Mouse (Mus musculus): ENCODE measurements at regions not wholly inside any gene's neighbourhood (a gene's known extent, or its start where the extent isn't known, plus 50 kb on each side); places are given as distances from the start of the nearest gene placed in this dataset.
A peak's percentile ranks its signal among the peaks of the same experiment; 100 is the strongest.

DNA sequence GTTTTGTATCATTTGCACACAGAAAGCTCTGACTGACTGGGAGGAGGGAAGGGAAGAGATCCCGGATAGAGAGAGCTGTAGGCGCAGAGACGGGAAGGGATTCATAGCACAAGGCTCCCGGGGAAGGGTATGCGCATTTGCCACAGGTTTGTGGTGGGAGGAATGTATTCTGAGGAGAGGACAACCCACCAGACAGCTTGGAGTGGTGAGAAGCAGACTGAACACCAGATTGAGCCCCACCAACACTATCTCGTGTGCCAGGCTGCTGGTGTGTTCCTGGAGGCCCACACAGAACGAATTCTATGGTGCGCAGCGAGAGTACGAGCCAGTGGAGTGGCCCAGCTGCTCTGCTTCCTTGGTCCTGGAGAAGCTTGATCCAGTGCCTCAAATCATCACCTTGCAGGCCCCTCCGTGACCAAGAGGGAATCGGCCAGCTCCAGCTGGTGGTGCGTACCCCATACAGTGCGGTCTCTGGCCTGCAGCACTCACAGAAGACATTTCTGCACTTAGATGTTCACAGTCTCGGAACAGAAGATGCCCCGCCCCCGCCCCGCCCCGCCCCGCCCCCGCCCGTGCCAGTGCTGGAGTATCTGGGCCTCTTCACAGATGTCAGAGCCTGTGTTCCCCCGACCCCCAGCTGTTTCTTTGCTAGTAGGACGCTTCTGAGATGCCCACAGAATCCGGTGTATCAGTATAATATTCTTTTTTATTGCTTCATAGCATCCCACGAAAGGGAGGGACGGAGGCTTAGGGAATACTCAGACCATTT is 92.8 kb upstream of the Tmem189 start:
- DNase-seq (ENCODE audit: low read depth): no peak

- DNase-seq (ENCODE audit: low read depth): no peak
These were observed 91.9 kb upstream of the Tmem189 start for GRCm38 (mm10) chr2:167781496-167781895.

DNA sequence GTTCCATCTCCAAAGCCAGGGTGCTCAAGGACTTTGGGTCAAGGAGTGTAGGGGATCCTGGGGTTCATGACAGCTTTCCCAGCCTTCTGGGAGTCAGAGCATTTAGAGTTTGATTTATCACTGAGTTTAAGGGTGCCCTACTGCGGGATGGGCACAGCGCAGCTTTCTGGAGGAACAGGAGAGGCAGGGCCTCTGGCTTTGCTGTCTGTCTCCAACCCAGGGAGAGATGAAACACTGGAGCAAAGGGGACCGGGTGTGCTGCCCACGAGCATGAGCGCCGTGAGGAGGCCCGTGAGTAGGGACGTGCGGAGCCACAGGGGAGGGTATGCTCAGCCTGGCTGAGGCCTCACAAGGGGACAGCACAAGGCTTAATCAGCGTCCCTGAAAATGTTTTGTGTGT is 89.1 kb upstream of the Tmem189 start:
- DNase-seq (ENCODE audit: low read depth): no peak

DNA sequence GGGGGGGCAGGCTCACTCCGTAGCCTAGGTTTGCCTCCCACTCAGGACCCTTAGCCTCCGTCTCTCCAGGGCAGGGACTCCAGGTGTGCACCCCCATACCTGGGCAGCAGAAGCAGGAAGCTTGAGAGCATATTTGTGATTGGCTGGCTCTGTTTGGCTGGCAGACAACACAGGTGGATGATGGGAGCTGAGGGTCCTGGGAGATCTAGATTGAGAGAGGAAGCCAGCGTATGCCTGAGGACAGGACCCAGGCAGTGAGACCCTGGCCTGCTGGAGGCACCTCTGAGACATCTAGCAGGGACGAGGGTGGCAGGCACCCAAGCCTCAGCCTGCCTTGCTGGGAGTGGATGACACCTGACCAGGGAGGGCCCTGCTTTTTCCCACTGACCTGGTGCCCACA is 88.6 kb upstream of the Tmem189 start:
- no peak for DNase-seq (ENCODE audit: low read depth)

- peak; percentile 95 for DNase-seq (ENCODE audit: low read depth)
These were observed 87.9 kb upstream of the Tmem189 start for GRCm38 (mm10) chr2:167777331-167778085.

- peak; percentile 62 for DNase-seq (ENCODE audit: low read depth)
These were observed 86.9 kb upstream of the Tmem189 start for GRCm38 (mm10) chr2:167776251-167777168.

- DNase-seq (ENCODE audit: low read depth): peak; percentile 93
These were observed 85.7 kb upstream of the Tmem189 start for GRCm38 (mm10) chr2:167775218-167775915.

- no peak for DNase-seq (ENCODE audit: low read depth)
These were observed 85.2 kb upstream of the Tmem189 start for GRCm38 (mm10) chr2:167774806-167775179.

DNA sequence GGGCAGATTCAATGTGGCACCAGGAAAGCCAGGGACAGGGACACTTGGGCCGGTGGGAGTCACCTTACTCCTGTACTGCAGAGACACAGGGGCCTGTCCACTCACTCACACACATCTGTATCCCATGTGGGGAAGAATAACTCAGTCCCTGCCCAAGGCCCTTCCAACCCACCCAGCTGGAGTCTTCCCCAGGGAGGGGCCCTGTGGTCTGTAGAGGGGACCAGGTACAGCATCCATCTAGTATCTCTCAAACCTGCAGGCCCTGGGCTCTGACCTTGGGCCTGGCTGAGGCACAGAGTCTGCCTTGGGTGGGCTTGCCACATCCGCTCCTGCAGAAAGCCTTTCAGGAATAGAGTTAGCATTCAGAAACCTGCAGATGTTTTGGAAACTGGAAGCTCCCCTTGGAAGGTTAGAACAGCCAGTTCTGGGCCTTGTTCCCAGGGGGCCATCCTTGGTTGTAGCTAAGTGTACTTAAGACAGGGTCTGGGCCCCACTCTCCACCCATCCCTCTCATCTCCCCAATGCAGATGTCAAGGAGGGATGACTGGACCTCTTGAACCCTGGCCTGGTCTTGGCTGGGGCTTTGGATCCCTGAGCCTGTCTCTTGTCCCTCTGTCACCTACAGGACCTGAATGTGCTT is 84.7 kb upstream of the Tmem189 start:
- DNase-seq (ENCODE audit: low read depth): no peak

- DNase-seq (ENCODE audit: low read depth): no peak
These were observed 83.2 kb upstream of the Tmem189 start for GRCm38 (mm10) chr2:167772834-167773233.

GRCm38 (mm10) chr2:167767962-167768361 is 78.3 kb upstream of the Tmem189 start:
- DNase-seq (ENCODE audit: low read depth): no peak

- no peak for DNase-seq (ENCODE audit: low read depth)
These were observed 77.7 kb upstream of the Tmem189 start for GRCm38 (mm10) chr2:167767371-167767770.

DNA sequence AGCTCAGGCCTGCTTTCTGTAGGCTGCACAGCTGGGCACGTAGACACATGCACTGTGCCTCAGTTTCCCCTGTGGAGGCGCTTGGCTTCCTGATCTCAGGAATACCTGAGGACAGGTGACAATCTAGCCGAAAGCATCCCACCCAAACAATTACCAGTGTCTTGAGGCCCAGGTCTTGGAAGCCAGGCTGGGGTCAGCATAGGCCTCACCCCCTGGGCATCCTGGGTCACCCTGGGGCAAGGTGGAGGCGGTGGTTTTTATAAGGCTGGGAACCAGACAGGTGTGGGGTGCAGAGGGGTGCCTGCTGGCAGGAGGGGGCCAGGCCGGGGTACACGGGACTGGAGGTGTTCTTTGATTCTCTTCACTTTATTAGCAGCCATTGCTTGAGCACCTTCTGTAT is 76.2 kb upstream of the Tmem189 start:
- no peak for DNase-seq (ENCODE audit: low read depth)

- DNase-seq (ENCODE audit: low read depth): no peak
These were observed 75.6 kb upstream of the Tmem189 start for GRCm38 (mm10) chr2:167765072-167765800.

GRCm38 (mm10) chr2:167763891-167764410 is 74.3 kb upstream of the Tmem189 start:
- no peak for DNase-seq (ENCODE audit: low read depth)

GRCm38 (mm10) chr2:167761404-167761936 is 71.8 kb upstream of the Tmem189 start:
- DNase-seq (ENCODE audit: low read depth): peak; percentile 70

- DNase-seq (ENCODE audit: low read depth): no peak
These were observed 71.2 kb upstream of the Tmem189 start for GRCm38 (mm10) chr2:167760681-167761403.

- peak; percentile 86 for DNase-seq (ENCODE audit: low read depth)
These were observed 70.2 kb upstream of the Tmem189 start for GRCm38 (mm10) chr2:167759603-167760390.

Measured in induced T-regulatory cell, adult 2 months (primary cell).